Mouse (Mus musculus): ENCODE data around the gene Nodal.

DNA sequence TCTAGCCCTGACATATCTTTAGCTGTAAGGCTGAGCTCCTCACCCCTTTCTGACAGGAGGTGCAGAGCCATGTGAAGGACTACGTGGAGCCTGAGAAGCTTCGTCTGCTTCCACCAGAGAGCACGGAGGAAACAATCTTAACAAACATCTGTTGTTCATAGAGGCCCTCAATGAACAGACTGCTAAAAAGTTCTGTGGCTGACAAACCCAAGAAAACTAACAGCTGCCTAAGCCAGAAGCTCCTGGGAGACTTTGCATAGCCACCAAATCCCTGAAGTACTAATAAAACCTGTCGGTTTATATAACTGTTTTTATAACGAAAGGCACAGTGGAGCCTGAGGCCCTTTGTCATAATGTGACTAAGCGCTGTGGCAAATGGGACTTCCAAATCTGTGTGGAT is 25.7 kb downstream of the Nodal start:
- TF ChIP-seq CTCF (IDR thresholded peaks at IDR 0.05; ENCODE audit: insufficient read depth, low read length) (no peak), POLR2A (IDR thresholded peaks at IDR 0.05; ENCODE audit: borderline replicate concordance, extremely low read depth, low read depth, low read length) (no peak)
